Mouse (Mus musculus) cerebellum, adult (tissue): ENCODE results near the gene Mapk10.
"Not testable (repeated sequence)": the region's sequence is repeated elsewhere in the genome, so short reads cannot be mapped to it uniquely, and the experiment has no call there.

Experiments used
- ATAC-seq: cut with Nextera tagmentation; 2 replicates; pipeline ENCODE4 v1.9.2; 2017; ENCODE audit warnings: mild to moderate bottlenecking, moderate library complexity, mixed read lengths; ENCODE audit not compliant: insufficient number of reproducible peaks, low FRiP score, low TSS enrichment

Mapk10 gene

DNA sequence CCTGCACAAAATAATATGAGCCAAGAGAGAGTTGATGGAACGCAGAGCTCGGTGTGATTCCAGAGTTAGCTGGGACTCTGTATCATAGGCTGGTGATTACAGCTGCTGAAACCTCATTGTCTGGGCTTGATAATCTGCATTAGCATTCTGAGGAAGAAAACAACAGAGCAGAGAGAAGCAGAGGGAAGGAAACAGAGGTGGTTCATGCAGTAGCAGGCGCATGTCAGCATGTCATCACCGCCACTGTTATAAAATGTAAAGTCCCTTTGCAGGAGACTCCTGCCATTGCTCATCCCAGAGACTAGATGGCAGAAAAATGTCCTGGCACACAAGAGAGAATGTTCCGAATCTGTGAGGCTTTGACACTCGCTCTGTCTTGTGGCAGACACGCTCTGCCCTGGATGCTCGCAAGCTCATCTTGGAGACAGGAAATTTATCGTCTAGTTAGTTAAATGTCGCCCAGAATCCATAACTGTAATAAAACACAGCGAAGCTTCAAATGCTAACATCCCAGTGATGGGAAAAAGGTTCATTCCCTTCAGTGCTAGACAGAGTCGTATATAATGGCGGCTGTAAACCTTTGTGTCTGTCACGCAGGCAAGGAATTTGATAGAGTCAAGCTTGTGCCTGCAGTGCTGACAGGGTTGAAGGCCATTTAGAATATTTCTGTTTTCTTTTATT is 322.5 kb downstream of the Mapk10 start:
- ATAC-seq: no peak

- no peak for ATAC-seq
Measured at GRCm38 (mm10) chr5:102875628-102876027, 335.5 kb downstream of the Mapk10 start.

DNA sequence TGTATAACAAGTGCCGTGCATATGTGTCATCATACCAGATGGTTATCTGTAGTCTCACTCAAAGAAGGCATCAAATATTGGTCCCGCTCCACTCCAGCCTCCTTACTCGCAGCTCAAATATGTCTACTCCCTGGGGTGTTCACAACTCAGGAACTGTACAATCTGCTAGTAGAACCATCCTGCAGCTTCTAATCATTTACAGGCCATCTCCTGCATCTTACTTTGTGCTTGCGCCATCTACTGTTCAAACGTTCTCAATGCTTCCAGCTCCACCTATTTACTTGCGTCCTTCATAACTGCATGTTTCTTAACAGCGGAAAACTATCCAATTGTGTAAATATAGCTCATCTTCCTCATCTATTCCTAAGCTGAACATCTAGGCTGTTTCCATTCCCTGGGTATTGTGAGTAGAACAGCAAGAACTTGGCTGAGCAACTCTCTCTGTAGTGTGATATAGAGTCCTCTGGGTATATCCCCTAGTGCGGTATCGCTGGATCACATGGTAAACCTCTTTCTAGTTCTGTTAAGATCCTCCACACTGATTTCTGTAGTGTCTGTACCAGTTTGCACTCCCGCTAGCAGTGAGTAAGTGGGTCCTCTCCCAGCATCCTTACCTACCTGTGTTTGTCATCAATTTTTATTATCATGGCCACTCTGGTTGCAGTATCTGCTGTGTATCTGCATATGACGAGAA is 336.4 kb downstream of the Mapk10 start:
- peak; percentile 89 for ATAC-seq

- ATAC-seq: not testable (repeated sequence)
Measured at GRCm38 (mm10) chr5:102872996-102873395, 338.1 kb downstream of the Mapk10 start.

- ATAC-seq: no peak
Measured at GRCm38 (mm10) chr5:102868196-102868595, 342.9 kb downstream of the Mapk10 start.

DNA sequence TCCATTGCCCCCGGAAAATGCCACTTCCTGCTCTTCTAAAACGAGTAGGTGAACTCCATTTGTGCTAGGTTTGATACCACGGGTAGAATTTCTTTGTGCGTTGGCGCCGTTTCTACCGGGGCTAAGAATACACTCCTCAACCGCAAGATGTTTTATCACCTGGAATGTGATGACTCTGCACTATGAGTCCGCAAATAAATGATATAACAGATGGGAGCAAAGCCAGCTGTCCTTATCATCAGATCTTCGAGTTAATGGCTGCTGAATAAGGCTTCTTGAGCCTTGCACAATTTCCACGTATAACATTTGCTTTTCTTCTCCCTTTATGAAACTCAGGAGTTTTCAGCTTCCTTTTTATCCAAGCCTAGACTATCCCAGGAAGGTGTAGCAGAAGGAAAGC is 351.4 kb downstream of the Mapk10 start:
- ATAC-seq: no peak

DNA sequence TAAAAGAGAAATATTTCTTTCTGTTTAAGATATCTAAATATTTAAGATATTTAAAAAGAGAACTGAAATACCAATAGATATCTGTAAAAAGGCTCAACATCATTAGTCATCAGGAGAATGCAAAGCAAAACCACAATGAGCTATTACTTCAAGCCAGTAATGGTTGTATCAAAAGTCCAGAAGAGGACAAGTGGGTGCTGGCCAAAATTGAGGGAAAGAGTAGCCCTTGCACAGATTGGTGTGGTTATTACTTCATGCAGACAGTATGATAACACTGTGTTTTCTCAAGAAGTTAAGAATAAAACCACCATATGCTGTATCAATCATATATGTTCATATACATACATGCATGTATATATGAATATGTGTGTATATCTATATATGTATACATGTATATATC is 353.1 kb downstream of the Mapk10 start:
- ATAC-seq: no peak
